Mouse (Mus musculus) midbrain, postnatal 0 days (tissue): ENCODE measurements around the gene Mrpl43. TPM values are rescaled to one million over a fixed set of nuclear protein-coding genes. Genes with fewer than 3 reads are reported as not detected.
A peak's percentile ranks its signal among the peaks of the same experiment; 100 is the strongest.

ENCODE experiments used
- ATAC-seq: fragments of 200-750 bp; cut with Nextera tagmentation; 2 replicates; pipeline ENCODE4 v1.8.0; 2017; ENCODE audit warnings: moderate number of reproducible peaks, mild to moderate bottlenecking, moderate TSS enrichment, moderate library complexity; ENCODE audit not compliant: low FRiP score
- DNase-seq: peaks from one replicate; pipeline ENCODE4 v3.0.0-alpha.2; 2015; ENCODE audit warnings: low spot score
- H3K27ac ChIP-seq: fragments of 300-500 bp; sonication (generic); 2 replicates; pipeline ENCODE4 v1.5.1; 2014; ENCODE audit warnings: low read depth, mild to moderate bottlenecking, low read length, mixed read lengths
- H3K27me3 ChIP-seq: fragments of 300-500 bp; sonication (generic); 2 replicates; pipeline ENCODE4 v1.6.1; 2014; ENCODE audit warnings: low read length, control low read depth, mixed read lengths; ENCODE audit not compliant: insufficient read depth
- H3K36me3 ChIP-seq: fragments of 300-500 bp; sonication (generic); 2 replicates; pipeline ENCODE4 v1.6.1; 2014; ENCODE audit warnings: low read length, control low read depth, mixed read lengths; ENCODE audit not compliant: insufficient read depth
- H3K4me1 ChIP-seq: fragments of 300-500 bp; sonication (generic); 2 replicates; pipeline ENCODE4 v1.6.1; 2014; ENCODE audit warnings: mild to moderate bottlenecking, control low read depth, antibody characterized with exemption, low read length, mixed read lengths; ENCODE audit not compliant: insufficient read depth
- H3K4me2 ChIP-seq: fragments of 300-500 bp; sonication (generic); 2 replicates; pipeline ENCODE4 v1.6.1; 2014; ENCODE audit warnings: low read depth, mild to moderate bottlenecking, low read length, mixed read lengths; ENCODE audit not compliant: poor library complexity, severe bottlenecking
- H3K4me3 ChIP-seq: fragments of 300-500 bp; sonication (generic); 2 replicates; pipeline ENCODE4 v1.5.1; 2014; ENCODE audit warnings: low read depth, mild to moderate bottlenecking, low read length, moderate library complexity
- H3K9ac ChIP-seq: fragments of 300-500 bp; sonication (generic); replicated peaks from 2 replicates; pipeline ENCODE4 v1.6.1; 2014; ENCODE audit warnings: mild to moderate bottlenecking, low read length, moderate library complexity, mixed read lengths; ENCODE audit not compliant: poor library complexity, severe bottlenecking
- H3K9me3 ChIP-seq: fragments of 300-500 bp; sonication (generic); 2 replicates; pipeline ENCODE4 v1.6.1; 2016; ENCODE audit warnings: low read length, control low read depth
- CTCF ChIP-seq: IDR thresholded peaks from 2 replicates; pipeline ENCODE4 v1.5.1; 2016; ENCODE audit warnings: antibody characterized with exemption, mild to moderate bottlenecking
- WGBS: fragments of 180-500 bp; shearing (Covaris S2); extraction: QIAGEN DNeasy Blood & Tissue Kit; methylation state at CpG from one replicate; pipeline ENCODE4 v1.1.7; 2014; 5-methylcytosine and 5-hydroxymethylcytosine counted together
- polyA plus RNA-seq: library from polyadenylated mRNA; unstranded; fragments of >200 nt; fragmentation: Nextera tagmentation; extraction: Ambion mirVana; gene quantifications from 2 replicates; pipeline ENCODE4 v1.2.1, GENCODE M21; 2015
- total RNA-seq: library from RNA; depleted of rRNA; stranded (reverse); fragments of >200 nt; gene quantifications from 2 replicates; pipeline ENCODE4 v1.2.3, GENCODE M21; 2014

Gene Mrpl43
- total and polyA plus RNA-seq, 2 experiments from 2014 or later = 87.6 to 105 TPM

- WGBS = 23% methylated on average over 11 of the region's 11 CpGs
- Histone ChIP-seq H3K4me2 (peak overlapping the region; percentile 77), H3K4me3 (peak overlapping the region; percentile 57), H3K9me3 (no peaks in the 10 kb centered on the region), H3K4me1 (peaks cover 5% of the 10 kb centered on the region; the same call in 1 of the 2 replicates), H3K9ac (peak overlapping the region; percentile 68), H3K27ac (peak overlapping the region; percentile 94), H3K27me3 (no peaks in the 10 kb centered on the region), H3K36me3 (peaks cover 33% of the 10 kb centered on the region)
- TF ChIP-seq CTCF = no peak
- peak; percentile 65 for ATAC-seq
- peak; percentile 70 for DNase-seq
Observed at GRCm38 (mm10) chr19:45047935-45048643, 41.8 kb upstream of the Mrpl43 start.

GRCm38 (mm10) chr19:45047417-45047934, 41.2 kb upstream of the Mrpl43 start, which contains the start of gene Sfxn3:
Gene Sfxn3, plus strand, starts transcription at chr19:45047503.
- Histone ChIP-seq H3K4me2 (peak within 1 kb of the TSS; percentile 77), H3K4me1 (peaks cover 5% of the 10 kb centered on the region; the same call in 1 of the 2 replicates), H3K9ac (peak within 1 kb of the TSS; percentile 68), H3K36me3 (peaks cover 27% of the 10 kb centered on the region), H3K27ac (peak within 1 kb of the TSS; percentile 94), H3K27me3 (no peaks in the 10 kb centered on the region), H3K9me3 (no peaks in the 10 kb centered on the region), H3K4me3 (peak within 1 kb of the TSS; percentile 57)
- under 1% methylated on average over 26 of the region's 26 CpGs for WGBS
- TF ChIP-seq CTCF = peak; percentile 80
- DNase-seq (peak; percentile 94), ATAC-seq (peak; percentile 87)

- Histone ChIP-seq H3K27me3 (no peaks in the 10 kb centered on the region), H3K4me1 (peaks cover 5% of the 10 kb centered on the region; the same call in 1 of the 2 replicates), H3K4me3 (peak overlapping the region; percentile 57), H3K9ac (peak overlapping the region; percentile 68), H3K36me3 (peaks cover 19% of the 10 kb centered on the region), H3K9me3 (no peaks in the 10 kb centered on the region), H3K4me2 (peak overlapping the region; percentile 77), H3K27ac (peak overlapping the region; percentile 94)
- under 1% methylated on average over 34 of the region's 34 CpGs for WGBS
- ATAC-seq (peak; percentile 69), DNase-seq (peak; percentile 94)
- peak; percentile 51 for TF ChIP-seq CTCF
Observed at GRCm38 (mm10) chr19:45046523-45047321, 40.5 kb upstream of the Mrpl43 start.

GRCm38 (mm10) chr19:45045651-45046050, 39.4 kb upstream of the Mrpl43 start, which contains the start of gene Pdzd7:
Gene Pdzd7, minus strand, starts transcription at chr19:45045717.
- Histone ChIP-seq H3K4me2 (peak within 1 kb of the TSS; percentile 77), H3K36me3 (peaks cover 12% of the 10 kb centered on the region), H3K9ac (peak within 1 kb of the TSS; percentile 68), H3K27me3 (no peaks in the 10 kb centered on the region), H3K4me3 (peak within 1 kb of the TSS; percentile 57), H3K9me3 (no peaks in the 10 kb centered on the region), H3K4me1 (peaks cover 5% of the 10 kb centered on the region; the same call in 1 of the 2 replicates), H3K27ac (peak within 1 kb of the TSS; percentile 94)
- no peak for DNase-seq
- 86% methylated on average over 5 of the region's 5 CpGs for WGBS
- TF ChIP-seq CTCF = no peak
- no peak for ATAC-seq

- no peak for ATAC-seq
- DNase-seq = no peak
- no peak overlapping the region for H3K27ac ChIP-seq
- H3K27me3 ChIP-seq = no peaks in the 10 kb centered on the region; the same call in 1 of the 2 replicates
- peaks cover 8% of the 10 kb centered on the region; the same call in 1 of the 2 replicates for H3K36me3 ChIP-seq
- H3K4me3 ChIP-seq = peak overlapping the region; percentile 6; the same call in 1 of the 2 replicates
- peaks cover 5% of the 10 kb centered on the region; the same call in 1 of the 2 replicates for H3K4me1 ChIP-seq
- 55% methylated on average over 15 of the region's 15 CpGs for WGBS
- no peaks in the 10 kb centered on the region for H3K9me3 ChIP-seq
- peak overlapping the region; percentile 77; the same call in 1 of the 2 replicates for H3K4me2 ChIP-seq
- H3K9ac ChIP-seq = no peak overlapping the region
- no peak for TF ChIP-seq CTCF
Observed at GRCm38 (mm10) chr19:45045236-45045635, 39.0 kb upstream of the Mrpl43 start.
